Mouse (Mus musculus): ENCODE data around the gene Dok3. TPM values are rescaled to one million over a fixed set of nuclear protein-coding genes. Genes with fewer than 3 reads are reported as not detected.
A peak's percentile ranks its signal among the peaks of the same experiment; 100 is the strongest.

Gene Dok3
- polyA plus RNA-seq, 1 experiment from 2014 or later: 9.1 TPM

- Histone ChIP-seq H3K9me3 (ENCODE audit: low read length) (no peaks in the 10 kb centered on the region), H3K4me1 (ENCODE audit: insufficient read depth, low read depth, low read length) (peaks cover 3% of the 10 kb centered on the region; the same call in 1 of the 2 replicates), H3K4me3 (ENCODE audit: low read depth, low read length) (no peak overlapping the region), H3K9ac (replicated peaks; ENCODE audit: low read depth) (no peak overlapping the region), H3K27ac (ENCODE audit: low read length) (no peak overlapping the region), H3K36me3 (ENCODE audit: insufficient read depth, low read length) (peaks cover 27% of the 10 kb centered on the region; the same call in 1 of the 2 replicates), H3K4me2 (replicated peaks; ENCODE audit: low read depth, low read length) (peak overlapping the region; percentile 85; the same call in 1 of the 2 replicates), H3K27me3 (replicated peaks; ENCODE audit: insufficient read depth, low read length) (no peaks in the 10 kb centered on the region)
- TF ChIP-seq EP300 (IDR thresholded peaks at IDR 0.05) (no peak), CTCF (IDR thresholded peaks at IDR 0.05) (no peak)
- ATAC-seq (no peak), DNase-seq (ENCODE audit: low spot score) (no peak)
- 90% methylated on average over 15 of the region's 15 CpGs for WGBS
Observed at GRCm38 (mm10) chr13:55535191-55535590, 6.1 kb upstream of the Dok3 start.

GRCm38 (mm10) chr13:55527834-55528772 lies 993 bp downstream of the Dok3 start:
- 0 out of 2 replicates have a peak overlapping the region, but pooled peaks have one; percentile 11 for H3K4me2 ChIP-seq (replicated peaks; ENCODE audit: low read depth, low read length)
- H3K4me3 ChIP-seq (ENCODE audit: low read depth, low read length): no peak overlapping the region
- ATAC-seq (peak; percentile 35), DNase-seq (ENCODE audit: low spot score) (peak; percentile 46)
- no peaks in the 10 kb centered on the region for H3K9me3 ChIP-seq (ENCODE audit: low read length)
- TF ChIP-seq CTCF (IDR thresholded peaks at IDR 0.05): no peak
- no peak for TF ChIP-seq EP300 (IDR thresholded peaks at IDR 0.05)
- no peaks in the 10 kb centered on the region for H3K4me1 ChIP-seq (ENCODE audit: insufficient read depth, low read depth, low read length)
- H3K27me3 ChIP-seq (replicated peaks; ENCODE audit: insufficient read depth, low read length): no peaks in the 10 kb centered on the region
- H3K27ac ChIP-seq (ENCODE audit: low read length): no peak overlapping the region
- H3K36me3 ChIP-seq (ENCODE audit: insufficient read depth, low read length): peaks cover 22% of the 10 kb centered on the region; the same call in 1 of the 2 replicates
- 64% methylated on average over 17 of the region's 18 CpGs for WGBS
- H3K9ac ChIP-seq (replicated peaks; ENCODE audit: low read depth): no peak overlapping the region

GRCm38 (mm10) chr13:55527212-55527611 lies 1.9 kb downstream of the Dok3 start:
- no peaks in the 10 kb centered on the region for H3K9me3 ChIP-seq (ENCODE audit: low read length)
- no peaks in the 10 kb centered on the region for H3K27me3 ChIP-seq (replicated peaks; ENCODE audit: insufficient read depth, low read length)
- H3K27ac ChIP-seq (ENCODE audit: low read length): no peak overlapping the region
- no peak overlapping the region for H3K4me3 ChIP-seq (ENCODE audit: low read depth, low read length)
- no peak overlapping the region for H3K9ac ChIP-seq (replicated peaks; ENCODE audit: low read depth)
- no peak for ATAC-seq
- 0 out of 2 replicates have a peak overlapping the region, but pooled peaks have one; percentile 11 for H3K4me2 ChIP-seq (replicated peaks; ENCODE audit: low read depth, low read length)
- WGBS: 69% methylated on average over 16 of the region's 16 CpGs
- TF ChIP-seq EP300 (IDR thresholded peaks at IDR 0.05) (no peak), CTCF (IDR thresholded peaks at IDR 0.05) (no peak)
- DNase-seq (ENCODE audit: low spot score): no peak
- H3K36me3 ChIP-seq (ENCODE audit: insufficient read depth, low read length): peaks cover 21% of the 10 kb centered on the region; the same call in 1 of the 2 replicates
- H3K4me1 ChIP-seq (ENCODE audit: insufficient read depth, low read depth, low read length): no peaks in the 10 kb centered on the region

DNA sequence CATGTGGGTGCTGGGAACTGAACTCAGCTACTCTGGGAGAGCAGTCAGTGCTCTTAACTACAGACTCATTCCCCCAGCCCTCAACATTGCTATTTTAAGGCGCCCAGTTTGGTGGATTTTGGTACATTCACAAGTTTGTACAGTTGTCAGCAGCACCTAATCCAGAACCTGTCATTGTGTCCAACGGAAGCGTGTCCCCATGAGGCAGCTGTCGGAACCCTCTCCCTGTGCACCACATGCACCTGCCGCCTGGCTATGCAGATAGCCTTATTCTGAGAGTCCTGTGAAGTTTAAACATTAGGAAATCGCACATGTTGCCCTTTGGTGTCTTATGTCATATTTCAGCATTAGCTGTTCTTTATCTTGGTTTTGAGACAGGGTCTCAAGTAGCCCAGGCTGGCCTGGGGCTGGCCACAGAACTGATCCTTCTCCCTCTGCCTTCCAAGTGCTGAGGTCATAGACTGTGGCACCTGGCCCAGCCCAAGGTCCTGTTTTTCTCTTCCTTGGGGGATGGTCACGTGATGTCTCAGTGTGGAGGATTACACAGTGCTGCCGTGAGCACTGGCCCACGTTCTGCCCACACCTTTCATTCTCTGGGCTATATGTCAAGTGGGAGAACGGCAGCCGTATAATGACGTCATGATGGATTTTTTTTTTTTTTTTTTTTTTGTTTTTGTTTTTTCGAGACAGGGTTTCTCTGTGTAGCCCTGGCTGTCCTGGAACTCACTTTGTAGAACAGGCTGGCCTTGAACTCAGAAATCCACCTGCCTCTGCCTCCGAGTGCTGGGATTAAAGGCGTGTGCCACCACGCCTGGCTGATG lies 3.2 kb downstream of the Dok3 start:
- WGBS: 75% methylated on average over 16 of the region's 16 CpGs
- no peak overlapping the region for H3K4me2 ChIP-seq (replicated peaks; ENCODE audit: low read depth, low read length)

DNA sequence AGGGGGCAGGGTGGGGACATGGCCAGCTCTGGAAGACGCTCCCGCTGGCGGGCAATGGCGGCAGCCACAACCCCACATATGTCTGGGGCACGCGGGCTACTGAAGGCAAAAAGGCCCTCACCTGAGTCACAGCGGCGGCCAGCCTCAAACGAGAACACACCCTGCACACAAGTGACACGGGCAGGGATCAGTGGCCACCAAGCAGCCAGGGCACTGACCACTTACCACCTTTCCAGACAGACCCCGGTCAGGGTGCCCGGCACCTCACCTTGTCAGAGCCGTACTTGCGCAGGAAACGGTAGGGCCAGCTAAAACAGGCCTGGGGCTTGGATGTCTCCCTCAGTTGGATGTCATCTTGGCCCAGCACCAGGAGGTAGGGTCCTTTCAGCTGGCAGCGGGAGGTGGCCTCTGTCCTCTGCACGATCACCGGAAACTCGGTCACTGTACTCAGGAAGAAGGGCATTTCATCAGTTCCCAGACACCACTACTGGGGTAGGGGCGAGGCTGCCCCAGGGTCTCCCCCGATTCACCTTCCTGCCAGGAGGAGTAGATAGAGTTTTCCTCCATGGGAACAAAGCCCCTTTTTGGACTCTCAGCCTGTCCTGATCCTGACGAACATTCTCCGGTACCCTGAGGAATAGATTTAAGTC lies 5.0 kb downstream of the Dok3 start:
- Histone ChIP-seq H3K27ac (ENCODE audit: low read length) (no peak overlapping the region), H3K9ac (replicated peaks; ENCODE audit: low read depth) (no peak overlapping the region), H3K36me3 (ENCODE audit: insufficient read depth, low read length) (no peaks in the 10 kb centered on the region), H3K4me3 (ENCODE audit: low read depth, low read length) (no peak overlapping the region), H3K9me3 (ENCODE audit: low read length) (no peaks in the 10 kb centered on the region), H3K4me2 (replicated peaks; ENCODE audit: low read depth, low read length) (no peak overlapping the region), H3K27me3 (replicated peaks; ENCODE audit: insufficient read depth, low read length) (no peaks in the 10 kb centered on the region), H3K4me1 (ENCODE audit: insufficient read depth, low read depth, low read length) (no peaks in the 10 kb centered on the region)
- ATAC-seq (no peak), DNase-seq (ENCODE audit: low spot score) (no peak)
- 86% methylated on average over 23 of the region's 23 CpGs for WGBS
- no peak for TF ChIP-seq EP300 (IDR thresholded peaks at IDR 0.05)
- no peak for TF ChIP-seq CTCF (IDR thresholded peaks at IDR 0.05)

More for the DNA sequence above, 3.2 kb downstream of the Dok3 start:
- Histone ChIP-seq H3K36me3 (ENCODE audit: insufficient read depth, low read length) (peaks cover 10% of the 10 kb centered on the region; the same call in 1 of the 2 replicates), H3K27me3 (replicated peaks; ENCODE audit: insufficient read depth, low read length) (no peaks in the 10 kb centered on the region), H3K4me3 (ENCODE audit: low read depth, low read length) (no peak overlapping the region), H3K4me1 (ENCODE audit: insufficient read depth, low read depth, low read length) (no peaks in the 10 kb centered on the region), H3K27ac (ENCODE audit: low read length) (no peak overlapping the region), H3K9me3 (ENCODE audit: low read length) (no peaks in the 10 kb centered on the region), H3K9ac (replicated peaks; ENCODE audit: low read depth) (no peak overlapping the region)
- no peak for ATAC-seq
- TF ChIP-seq EP300 (IDR thresholded peaks at IDR 0.05) (no peak), CTCF (IDR thresholded peaks at IDR 0.05) (no peak)
- no peak for DNase-seq (ENCODE audit: low spot score)

Measured in lung, postnatal 0 days (tissue).